Comparison of ENCODE assay signal across 34 mouse cellular contexts in the genomic region with DNA sequence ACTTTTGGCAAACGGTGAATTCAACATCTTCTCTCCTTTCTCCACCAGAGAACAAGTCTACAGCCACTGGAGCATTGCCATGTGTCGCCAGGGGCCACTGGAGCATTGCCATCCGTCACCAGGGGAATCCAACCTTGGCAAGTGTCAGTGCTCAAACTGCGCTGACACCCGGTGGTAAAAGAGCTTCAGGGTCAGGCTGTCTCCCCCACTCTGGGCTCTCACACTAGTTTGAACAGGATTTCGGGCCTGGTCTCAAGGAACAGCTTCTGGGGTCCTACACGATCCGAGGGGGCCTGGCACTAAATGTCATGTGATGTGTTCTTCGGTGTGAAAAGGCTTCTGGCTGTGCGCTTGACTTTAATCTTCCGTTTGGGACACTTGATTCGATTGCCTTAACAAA. TPM values are rescaled to one million over a fixed set of nuclear protein-coding genes. Genes with fewer than 3 reads are reported as not detected.
A peak's percentile ranks its signal among the peaks of the same experiment; 100 is the strongest.
DNase-seq lines count a peak whose midpoint lies in the region; ATAC-seq lines count a peak whose summit lies in the region.
"Had no signal": no experiment of that assay in that cellular context is flagged by ENCODE, and none has a peak within 500 bp of the region (broad histone marks: within the 10 kb centered on the region; RNA-seq: fewer than 3 reads in every experiment).

No protein-coding gene starts in this region.

- H3K27ac ChIP-seq in heart, embryonic 10.5 days: no peak overlapping the region
- H3K27ac ChIP-seq in midbrain, embryonic 11.5 days (ENCODE audit: low read depth, low read length): no peak overlapping the region
- no peak overlapping the region for H3K27ac ChIP-seq in midbrain, embryonic 14.5 days (replicated peaks; ENCODE audit: low read depth, low read length)
- peak overlapping the region; percentile 35; the same call in 1 of the 2 replicates for H3K27ac ChIP-seq in brown adipose tissue, adult 24 weeks (replicated peaks; ENCODE audit: low read depth, low read length)
- H3K27ac ChIP-seq: embryonic facial prominence, embryonic 12.5 days; gastrocnemius, adult 2 months; limb, embryonic 10.5 days; limb, embryonic 15.5 days; liver, embryonic 14.5 days; macrophage; neural tube, embryonic 12.5 days; stomach, postnatal 0 days had no signal

- H3K27me3 ChIP-seq in heart, embryonic 10.5 days (ENCODE audit: insufficient read depth, poor library complexity, severe bottlenecking): no peaks in the 10 kb centered on the region
- no peaks in the 10 kb centered on the region for H3K27me3 ChIP-seq in midbrain, embryonic 11.5 days (ENCODE audit: control insufficient read depth, insufficient read depth, low read length)
- no peaks in the 10 kb centered on the region for H3K27me3 ChIP-seq in midbrain, embryonic 14.5 days (ENCODE audit: control insufficient read depth, insufficient read depth, low read length)
- H3K27me3 ChIP-seq: embryonic facial prominence, embryonic 12.5 days; limb, embryonic 15.5 days; neural tube, embryonic 12.5 days had no signal

- H3K4me3 ChIP-seq in heart, embryonic 10.5 days: no peak overlapping the region
- no peak overlapping the region for H3K4me3 ChIP-seq in midbrain, embryonic 11.5 days (ENCODE audit: low read depth, low read length)
- no peak overlapping the region for H3K4me3 ChIP-seq in midbrain, embryonic 14.5 days (replicated peaks; ENCODE audit: low read depth, low read length)
- no peak overlapping the region for H3K4me3 ChIP-seq in brown adipose tissue, adult 24 weeks (ENCODE audit: insufficient read depth, low read depth, low read length)
- H3K4me3 ChIP-seq: embryonic facial prominence, embryonic 12.5 days; gastrocnemius, adult 2 months; limb, embryonic 10.5 days; limb, embryonic 15.5 days; myocyte; neural tube, embryonic 12.5 days had no signal

- no peak overlapping the region for H3K4me2 ChIP-seq in midbrain, embryonic 11.5 days
- H3K4me2 ChIP-seq in midbrain, embryonic 14.5 days (ENCODE audit: low read length): no peak overlapping the region
- H3K4me2 ChIP-seq: embryonic facial prominence, embryonic 12.5 days; limb, embryonic 15.5 days; neural tube, embryonic 12.5 days had no signal

- no peak for ATAC-seq in midbrain, embryonic 11.5 days (ENCODE audit: low FRiP score)
- no peak for ATAC-seq in midbrain, embryonic 14.5 days (ENCODE audit: low FRiP score, low TSS enrichment)
- ATAC-seq: activated CD4-positive, CD25-positive, alpha-beta regulatory T cell, adult 4 months; CD4-positive, CD25-positive, alpha-beta regulatory T cell, adult 4 months; forebrain, embryonic 16.5 days; intestine, postnatal 0 days; midbrain, embryonic 16.5 days had no signal

- WGBS in heart, embryonic 10.5 days: 68% methylated on average over 12 of the region's 12 CpGs
- 52% methylated on average over 12 of the region's 12 CpGs for WGBS in midbrain, embryonic 11.5 days
- 35% methylated on average over 12 of the region's 12 CpGs for WGBS in midbrain, embryonic 14.5 days

- no peaks in the 10 kb centered on the region for H3K36me3 ChIP-seq in heart, embryonic 10.5 days
- H3K36me3 ChIP-seq in midbrain, embryonic 11.5 days (ENCODE audit: control insufficient read depth, insufficient read depth, low read length): no peaks in the 10 kb centered on the region
- no peaks in the 10 kb centered on the region for H3K36me3 ChIP-seq in midbrain, embryonic 14.5 days (ENCODE audit: control insufficient read depth, insufficient read depth, low read length)
- H3K36me3 ChIP-seq: embryonic facial prominence, embryonic 12.5 days; limb, embryonic 10.5 days; limb, embryonic 15.5 days; neural tube, embryonic 12.5 days had no signal

- peak; percentile 48 to 58 for DNase-seq in cerebellum, postnatal 10 days
- no peak for DNase-seq in cerebellum, adult 9-11 months
- peak; percentile 58 for DNase-seq in heart, embryonic 10.5 days (ENCODE audit: low spot score)
- no peak for DNase-seq in heart, adult 18-20 months
- DNase-seq in midbrain, embryonic 11.5 days (ENCODE audit: low spot score, missing footprints): peak; percentile 77
- no peak for DNase-seq in midbrain, embryonic 14.5 days
- DNase-seq: cerebellum, adult 11 months; embryo, embryonic 11 days; gastrocnemius, adult 2 months; gastrocnemius, postnatal 36 days; heart, postnatal 36 days; kidney, adult 9 months; kidney, postnatal 10 days; layer of hippocampus, postnatal 36 days; lung, adult 2 months; lung, postnatal 10 days; right cerebral cortex, adult 18-20 months; right cerebral cortex, postnatal 4 days; thymus, adult 18-20 months; thymus, postnatal 25 days had no signal

- no peak overlapping the region for H3K9ac ChIP-seq in midbrain, embryonic 11.5 days (ENCODE audit: low read length)
- H3K9ac ChIP-seq in midbrain, embryonic 14.5 days (replicated peaks; ENCODE audit: low read length): no peak overlapping the region
- H3K9ac ChIP-seq: embryonic facial prominence, embryonic 12.5 days; limb, embryonic 15.5 days; liver, embryonic 14.5 days; neural tube, embryonic 12.5 days had no signal

- H3K9me3 ChIP-seq in heart, embryonic 10.5 days: no peaks in the 10 kb centered on the region
- no peaks in the 10 kb centered on the region for H3K9me3 ChIP-seq in midbrain, embryonic 11.5 days (ENCODE audit: control insufficient read depth, low read length)
- H3K9me3 ChIP-seq in midbrain, embryonic 14.5 days (ENCODE audit: control insufficient read depth, low read length): no peaks in the 10 kb centered on the region
- H3K9me3 ChIP-seq: embryonic facial prominence, embryonic 12.5 days; limb, embryonic 10.5 days; limb, embryonic 15.5 days; neural tube, embryonic 12.5 days had no signal

- 0 out of 2 replicates have a peak, but pooled peaks cover 2% of the 10 kb centered on the region for H3K4me1 ChIP-seq in heart, embryonic 10.5 days
- H3K4me1 ChIP-seq in midbrain, embryonic 11.5 days (ENCODE audit: control insufficient read depth, insufficient read depth, low read length): no peaks in the 10 kb centered on the region
- H3K4me1 ChIP-seq in midbrain, embryonic 14.5 days (ENCODE audit: control insufficient read depth, insufficient read depth, low read length): no peaks in the 10 kb centered on the region
- peaks cover 5% of the 10 kb centered on the region; the same call in 1 of the 2 replicates for H3K4me1 ChIP-seq in brown adipose tissue, adult 24 weeks (ENCODE audit: control insufficient read depth, insufficient read depth, insufficient read length, low read length)
- H3K4me1 ChIP-seq: embryonic facial prominence, embryonic 12.5 days; limb, embryonic 10.5 days; limb, embryonic 15.5 days; neural tube, embryonic 12.5 days had no signal

RNA-seq across cellular contexts. Expression of a gene that starts 21.7 kb away (rescaled TPM):
- polyA plus RNA-seq in heart, embryonic 10.5 days (2016; fragmentation: Nextera tagmentation; extraction: Ambion mirVana): 78.4 and 85.9 TPM in 2 replicates
- 10 to 100 TPM; 14.7 to 20.8 TPM for total RNA-seq in heart, adult 18-20 months (2021)
- polyA plus RNA-seq in midbrain, embryonic 11.5 days (2014; fragmentation: Nextera tagmentation; extraction: Ambion mirVana): 119 and 131 TPM in 2 replicates
- polyA plus RNA-seq in midbrain, embryonic 14.5 days (2014; fragmentation: Nextera tagmentation; extraction: Ambion mirVana): 78.1 and 99.0 TPM in 2 replicates
- 39.4 and 73.7 TPM in 2 replicates for polyA plus RNA-seq in brown adipose tissue, adult 24 weeks (2012; ENCODE audit: insufficient read depth, insufficient read length, missing spikeins)

Comparison
In these comparisons a context has a peak if more than half of its experiments do, and no peak if none do; other contexts are left out.
1. DNase-seq: peak in cerebellum, postnatal 10 days (2 of 2), heart, embryonic 10.5 days (single experiment) and midbrain, embryonic 11.5 days (single experiment); none in cerebellum, adult 9-11 months (single experiment), heart, adult 18-20 months (0 of 2) and midbrain, embryonic 14.5 days (single experiment).